Mouse (Mus musculus): ENCODE measurements around the gene Ccdc85c.

The Ccdc85c gene

DNA sequence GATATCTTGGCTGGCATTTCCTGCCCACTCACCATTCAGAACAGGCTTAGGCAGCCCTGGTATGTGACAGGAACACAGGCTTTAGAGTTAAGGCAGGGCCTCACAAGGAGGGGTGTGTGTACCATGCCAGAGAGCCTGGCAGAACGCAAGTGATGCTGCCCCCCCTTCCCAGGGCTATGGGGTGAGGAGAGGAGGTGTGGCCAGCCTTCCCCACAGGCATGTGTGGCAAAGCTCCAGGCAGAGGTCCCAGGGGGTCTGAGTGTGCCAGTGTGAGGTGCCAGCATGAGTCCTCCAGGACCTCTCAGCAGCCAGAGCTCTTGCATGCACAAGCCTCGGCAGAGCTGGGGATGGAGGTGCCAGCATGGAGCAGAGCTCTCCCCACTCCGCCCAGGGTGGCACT is 19.4 kb upstream of the Ccdc85c start:
- DNase-seq (ENCODE audit: low read depth, low spot score), result no peak

GRCm38 (mm10) chr12:108292957-108293356 is 17.7 kb upstream of the Ccdc85c start:
- DNase-seq (ENCODE audit: low read depth, low spot score), result no peak

DNA sequence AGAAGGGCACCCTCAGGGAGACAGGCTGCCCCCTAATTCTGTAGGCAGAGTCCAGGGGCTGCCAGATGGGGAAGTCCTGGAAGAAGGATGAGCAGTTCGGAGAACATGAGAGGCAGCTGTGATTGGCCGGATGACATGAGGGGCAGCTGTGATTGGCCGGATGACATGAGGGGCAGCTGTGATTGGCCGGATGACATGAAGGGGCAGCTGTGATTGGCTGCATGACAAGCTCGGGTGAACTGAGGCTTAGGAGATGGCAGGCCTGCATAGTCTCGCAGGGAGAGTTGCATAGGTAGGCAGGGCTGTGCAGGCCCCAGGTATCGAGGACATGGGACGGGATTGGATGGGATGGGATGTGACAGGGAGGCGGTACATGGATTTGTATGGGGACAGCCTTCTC is 17.2 kb upstream of the Ccdc85c start:
- no peak for DNase-seq (ENCODE audit: low read depth, low spot score)

DNA sequence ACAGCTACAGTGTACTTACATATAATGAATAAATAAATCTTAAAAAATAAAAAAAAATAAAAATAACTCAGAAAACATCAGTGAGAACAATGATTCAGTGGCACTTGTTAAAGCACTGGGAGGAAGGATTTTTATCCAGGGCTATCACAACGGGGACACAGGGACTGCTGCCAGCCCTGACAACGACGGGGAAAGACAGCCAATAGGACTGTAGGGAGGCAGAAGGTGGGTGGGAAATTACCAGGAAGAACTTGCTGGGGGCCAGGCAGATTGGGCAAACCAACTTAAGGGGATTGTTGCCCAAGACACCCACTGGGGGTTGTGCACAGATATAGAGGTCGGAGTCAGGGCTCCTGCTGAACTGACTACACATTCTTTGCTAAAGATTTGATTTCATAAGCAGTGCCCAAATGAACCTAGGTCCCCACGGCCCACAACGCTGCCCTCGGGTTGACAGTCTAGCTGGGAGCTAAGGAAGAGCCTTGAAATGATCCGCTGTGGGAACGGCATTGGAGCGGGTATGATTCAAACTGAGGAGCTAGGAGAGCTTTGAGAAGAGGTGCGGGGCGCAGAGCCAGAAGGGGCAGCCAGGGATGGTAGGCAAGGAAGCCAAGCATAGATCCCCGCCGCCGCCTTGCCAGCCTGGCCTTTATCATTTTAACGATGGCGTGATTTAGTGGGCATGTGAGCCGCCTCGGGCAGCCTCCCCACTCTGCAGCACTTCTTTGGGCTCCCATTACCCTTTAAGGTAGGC is 13.1 kb upstream of the Ccdc85c start:
- no peak for DNase-seq (ENCODE audit: low read depth, low spot score)

GRCm38 (mm10) chr12:108287011-108287410 is 11.8 kb upstream of the Ccdc85c start:
- no peak for DNase-seq (ENCODE audit: low read depth, low spot score)

DNA sequence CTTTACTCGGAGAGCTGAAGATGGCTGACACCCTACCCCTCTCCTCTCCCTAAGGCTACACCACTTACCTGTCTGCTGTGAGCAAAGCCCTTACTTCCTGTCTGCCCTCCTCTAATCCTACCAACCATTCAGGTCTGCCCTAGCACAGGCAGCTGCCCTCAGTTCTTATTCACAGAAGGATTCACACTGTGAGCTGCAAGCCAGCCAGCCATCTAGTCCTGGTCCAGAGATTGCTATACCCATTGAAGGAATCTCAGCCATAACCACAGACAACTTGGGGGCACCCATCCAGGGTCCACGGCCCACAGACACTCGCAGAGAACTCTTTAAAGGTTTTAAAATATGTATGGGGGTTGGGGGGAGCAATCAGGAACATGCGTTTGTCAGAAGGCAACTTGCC is 11.2 kb upstream of the Ccdc85c start:
- no peak for DNase-seq (ENCODE audit: low read depth, low spot score)

GRCm38 (mm10) chr12:108285225-108286011 is 10.2 kb upstream of the Ccdc85c start:
- DNase-seq (ENCODE audit: low read depth, low spot score), result no peak

GRCm38 (mm10) chr12:108284455-108285224 is 9.4 kb upstream of the Ccdc85c start:
- DNase-seq (ENCODE audit: low read depth, low spot score), result no peak

DNA sequence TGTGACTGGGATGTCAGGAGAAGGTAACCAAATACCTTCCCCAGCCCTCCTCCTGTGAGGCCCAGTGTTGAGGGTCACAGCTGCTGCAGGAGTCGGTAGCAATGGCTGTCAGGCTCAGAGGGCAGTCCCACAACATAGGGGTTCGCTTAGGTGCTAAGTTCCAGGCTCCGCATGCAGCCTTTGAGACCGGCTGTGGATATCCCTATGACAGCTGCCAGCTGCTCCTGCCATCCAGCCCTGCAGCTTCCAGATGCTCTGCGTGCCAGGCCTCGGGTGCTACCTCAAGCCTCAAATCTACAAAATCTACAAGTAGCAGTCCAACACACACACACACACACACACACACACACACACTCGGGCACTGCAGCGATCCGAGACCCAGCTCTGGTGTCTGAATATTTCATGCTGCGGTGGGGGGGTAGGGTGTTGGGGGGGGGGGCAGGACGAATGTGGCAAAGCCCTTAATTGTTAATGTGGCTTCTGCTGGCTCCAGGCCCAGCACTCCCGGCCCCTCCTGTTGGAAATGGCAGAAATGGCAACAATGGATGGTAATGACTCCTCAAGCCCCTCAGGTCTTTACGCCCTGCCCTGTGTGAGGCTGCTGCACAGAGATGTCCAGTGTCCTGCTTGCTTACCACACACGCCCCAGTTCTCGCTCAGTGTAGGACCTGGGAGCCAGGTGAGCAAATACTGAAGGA is 3.1 kb upstream of the Ccdc85c start:
- DNase-seq (ENCODE audit: low read depth, low spot score), result no peak

DNA sequence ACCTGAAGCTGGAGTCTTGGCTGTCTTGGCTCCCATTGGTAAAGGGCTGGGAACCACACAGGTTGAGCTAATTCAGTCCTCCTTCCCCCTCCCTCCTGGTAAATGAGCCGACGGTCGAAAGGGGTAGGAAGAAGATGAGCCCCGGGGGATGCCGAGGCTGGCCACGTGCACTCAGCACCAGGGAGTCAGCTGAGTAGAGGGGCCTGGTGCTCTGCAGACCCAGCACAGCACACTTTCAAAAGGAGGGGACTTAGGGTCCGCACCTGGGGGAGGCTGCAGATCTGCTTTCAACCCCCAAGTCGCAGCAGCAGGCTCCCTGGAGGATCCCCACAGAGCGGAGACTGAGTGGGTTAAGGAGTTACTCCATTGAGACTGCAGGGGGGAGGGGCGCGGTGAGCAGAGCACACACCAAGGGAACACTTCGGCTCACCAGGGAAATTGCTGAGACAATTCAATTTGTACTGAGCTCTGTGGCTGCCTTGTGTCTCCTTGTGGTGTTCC is 2.2 kb upstream of the Ccdc85c start:
- no peak for DNase-seq (ENCODE audit: low read depth, low spot score)

DNA sequence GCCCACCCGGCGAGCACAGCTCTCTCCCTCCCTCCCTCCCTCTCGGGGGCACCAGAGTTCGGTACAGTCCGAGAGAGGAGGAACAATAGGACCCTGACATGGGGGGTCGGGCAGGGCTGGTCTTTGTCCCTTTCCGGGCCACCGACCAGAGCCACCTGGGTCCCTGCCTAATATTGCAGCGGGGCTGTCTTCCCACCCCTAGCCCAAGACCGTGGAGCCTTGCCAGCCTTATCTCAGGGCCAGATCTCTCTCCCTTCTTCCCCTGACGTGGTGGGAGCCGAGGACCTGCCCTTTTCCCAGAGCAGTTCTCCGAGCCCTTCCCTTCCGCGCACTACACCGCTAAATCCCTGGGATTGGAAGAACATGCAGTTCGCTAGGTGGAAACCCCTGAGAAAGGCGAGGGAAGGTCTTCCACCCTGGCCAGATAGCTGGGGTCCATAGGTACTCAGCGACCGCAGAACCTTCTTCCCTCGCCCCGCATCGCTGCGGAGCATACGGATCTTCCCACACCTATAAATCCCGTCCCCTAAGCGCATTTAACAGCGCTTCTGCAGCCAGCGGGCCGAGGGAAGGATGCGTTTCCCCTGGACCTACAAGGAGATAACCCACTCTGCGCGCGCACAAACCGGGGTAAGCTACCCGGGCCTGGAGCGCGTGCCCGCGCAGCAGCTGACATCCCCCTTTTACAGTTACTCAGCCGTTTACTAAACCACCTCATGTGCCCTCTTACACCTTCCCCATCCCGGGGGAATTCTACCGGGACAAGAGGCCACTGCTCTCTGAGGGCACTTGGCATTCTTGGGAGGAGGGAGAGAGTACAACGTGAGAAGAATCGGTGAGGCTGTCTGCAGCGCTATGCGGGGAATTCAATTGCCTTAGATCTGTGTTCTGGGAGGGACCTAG is 946 bp upstream of the Ccdc85c start:
- DNase-seq (ENCODE audit: low read depth, low spot score), result no peak

DNA sequence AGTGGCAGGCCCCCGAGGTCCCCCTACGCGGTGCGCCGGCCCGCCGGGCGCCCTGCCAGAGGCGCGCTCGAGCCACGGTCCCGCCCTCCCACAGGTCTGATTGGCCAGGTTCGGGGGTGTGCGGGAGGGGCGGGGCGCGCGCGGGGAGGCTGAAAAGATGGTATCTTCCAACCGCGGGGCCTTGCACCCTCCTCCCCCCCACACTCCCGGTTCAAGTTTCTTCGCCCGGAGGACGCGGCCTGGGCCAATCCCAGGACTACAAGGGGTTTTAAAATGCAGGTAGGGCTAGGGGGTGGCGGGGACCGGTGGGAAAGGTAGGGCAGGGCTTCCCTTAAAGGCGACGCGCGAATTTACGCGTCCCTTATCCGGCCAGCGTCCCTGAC is 274 bp upstream of the Ccdc85c start:
- peak; percentile 95 for DNase-seq (ENCODE audit: low read depth, low spot score)

DNA sequence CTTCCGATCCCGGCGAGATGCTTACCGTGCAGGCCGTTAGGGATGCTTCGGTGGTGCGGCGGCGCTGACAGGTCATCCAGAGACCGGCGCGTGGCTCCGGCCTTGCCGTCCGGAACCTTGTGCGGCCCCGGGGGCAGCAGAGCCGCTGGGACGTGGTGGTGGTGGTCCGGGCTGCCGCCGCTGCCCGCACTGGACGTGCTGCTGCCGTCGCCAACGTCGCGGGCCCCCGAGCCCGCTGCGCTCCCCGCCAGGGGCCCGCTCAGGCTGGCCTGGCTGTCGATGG is 971 bp downstream of the Ccdc85c start:
- no peak for DNase-seq (ENCODE audit: low read depth, low spot score)

DNA sequence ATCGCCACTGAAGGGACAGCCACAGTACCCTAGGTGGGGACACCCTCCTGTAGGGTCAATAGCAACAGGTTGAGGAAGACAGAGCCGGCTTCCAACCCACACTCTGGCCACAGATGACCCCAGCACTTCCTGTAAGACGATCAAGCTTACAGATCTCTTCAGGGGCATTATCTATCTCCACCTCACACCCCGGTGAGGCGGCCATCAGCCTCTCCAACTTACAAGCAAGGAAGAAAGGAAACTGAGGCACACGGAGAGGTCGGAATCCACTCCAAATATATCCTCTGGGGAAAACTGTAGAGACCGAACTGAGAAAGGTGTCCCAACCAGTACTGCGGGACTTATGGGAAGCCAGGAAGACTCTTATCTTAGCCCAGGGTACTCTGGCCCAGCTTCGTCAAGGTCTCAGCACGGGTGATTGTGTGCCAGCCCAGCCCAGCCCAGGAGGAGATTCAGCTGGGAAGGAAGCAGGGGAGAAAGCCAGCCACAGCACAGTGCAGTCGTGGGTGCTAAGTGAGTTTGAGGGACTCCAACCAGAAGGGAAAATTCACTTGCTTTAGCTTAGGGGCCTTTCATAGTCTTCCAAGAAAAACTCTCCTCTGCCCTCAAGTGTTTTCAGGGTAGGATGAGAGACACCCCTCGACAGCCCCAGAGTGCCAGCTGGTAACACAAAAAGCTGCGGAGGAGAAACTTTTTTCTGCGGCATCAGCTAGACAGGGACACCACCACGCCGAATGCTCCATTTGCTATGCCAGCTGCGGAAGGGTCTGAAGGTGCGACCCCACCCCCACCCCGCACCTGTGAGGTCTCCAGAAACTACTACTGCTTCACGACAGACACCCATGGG is 1.5 kb downstream of the Ccdc85c start:
- no peak for DNase-seq (ENCODE audit: low read depth, low spot score)

GRCm38 (mm10) chr12:108272143-108272635 is 3.0 kb downstream of the Ccdc85c start:
- no peak for DNase-seq (ENCODE audit: low read depth, low spot score)

- DNase-seq (ENCODE audit: low read depth, low spot score), result no peak
These were observed 3.7 kb downstream of the Ccdc85c start for GRCm38 (mm10) chr12:108271351-108272142.

GRCm38 (mm10) chr12:108270240-108270919 is 4.8 kb downstream of the Ccdc85c start:
- DNase-seq (ENCODE audit: low read depth, low spot score), result no peak

DNA sequence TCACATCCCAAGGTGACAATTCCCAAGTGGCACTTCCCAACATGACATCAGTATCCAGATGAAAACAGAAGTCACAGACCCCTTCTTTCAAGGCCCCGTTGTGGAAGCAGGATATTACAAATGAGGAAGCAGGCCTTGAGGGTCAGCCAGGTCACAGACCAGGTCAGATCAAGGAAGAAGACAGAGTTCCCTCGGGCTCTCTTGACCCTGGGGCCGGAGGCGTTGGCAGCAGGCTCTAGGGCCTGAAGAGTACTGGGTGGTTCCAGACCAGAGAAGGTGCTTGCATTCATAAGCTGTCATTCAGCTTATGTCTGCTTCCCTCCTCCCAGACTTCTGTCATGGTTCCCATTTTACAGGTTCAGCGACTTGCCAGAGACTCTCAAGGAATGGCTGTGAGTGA is 5.5 kb downstream of the Ccdc85c start:
- no peak for DNase-seq (ENCODE audit: low read depth, low spot score)
